Mouse (Mus musculus): ENCODE results near the gene Il10rb.
"Not testable (repeated sequence)": the region's sequence is repeated elsewhere in the genome, so short reads cannot be mapped to it uniquely, and the experiment has no call there.

Gene Il10rb

DNA sequence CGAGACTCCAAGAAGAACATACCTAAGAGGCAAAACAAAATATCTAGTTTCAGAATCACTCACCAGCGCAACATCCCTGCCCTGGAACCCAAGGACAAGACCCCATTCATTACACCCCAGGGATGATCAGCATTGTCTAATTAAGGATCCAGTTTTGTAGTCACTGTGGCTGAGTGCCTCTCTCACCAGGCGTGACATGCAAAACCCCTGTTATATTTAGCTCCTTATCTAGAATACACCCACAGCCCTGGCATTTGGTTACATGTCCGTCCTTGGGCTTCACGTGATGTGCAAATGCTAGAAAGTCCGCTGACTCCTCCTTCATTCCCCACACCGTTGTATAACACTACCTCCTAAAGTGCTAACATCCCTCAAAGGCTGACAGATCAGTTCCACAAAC is 11.0 kb downstream of the Il10rb start:
- DNase-seq: no peak

DNA sequence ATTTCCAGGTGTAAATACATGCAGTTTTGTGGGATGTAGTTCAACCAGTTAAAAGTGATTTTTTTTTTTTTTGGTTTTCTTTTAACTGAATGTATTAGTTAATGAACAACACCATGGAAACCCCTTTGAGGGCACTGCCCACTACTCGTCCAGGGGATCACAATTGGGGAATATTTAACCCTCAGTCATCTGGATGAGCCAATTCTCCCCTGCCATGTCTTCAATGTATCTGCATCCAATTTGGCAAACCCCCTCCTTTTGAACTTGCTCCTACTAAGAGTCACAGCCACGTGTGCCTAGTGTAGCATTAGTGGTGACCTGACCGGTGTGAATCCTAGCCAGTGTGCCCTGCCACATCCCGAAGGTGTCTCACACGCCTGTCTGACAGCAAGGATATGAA is 12.6 kb downstream of the Il10rb start:
- DNase-seq: peak in 1 of 2 experiments; percentile 74

DNA sequence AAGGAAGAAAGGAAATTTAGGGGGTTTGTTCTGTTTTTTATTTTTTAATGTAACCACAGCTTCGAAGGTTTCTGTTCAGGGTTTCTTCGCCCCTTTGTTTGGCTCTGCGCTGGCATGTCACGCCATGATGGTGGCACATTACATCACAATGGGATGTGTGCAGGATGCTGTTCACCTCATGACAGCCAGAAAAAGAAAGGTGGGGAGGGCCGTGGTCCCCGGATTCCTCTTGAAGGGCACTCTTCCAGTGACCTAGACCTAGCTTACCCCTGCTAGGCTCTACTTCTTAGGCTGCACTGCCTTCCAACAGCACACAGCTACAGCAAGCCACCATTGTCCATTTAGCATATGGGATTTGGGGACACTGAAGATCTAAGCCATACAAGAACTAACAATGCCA is 19.9 kb downstream of the Il10rb start:
- no peak for DNase-seq

DNA sequence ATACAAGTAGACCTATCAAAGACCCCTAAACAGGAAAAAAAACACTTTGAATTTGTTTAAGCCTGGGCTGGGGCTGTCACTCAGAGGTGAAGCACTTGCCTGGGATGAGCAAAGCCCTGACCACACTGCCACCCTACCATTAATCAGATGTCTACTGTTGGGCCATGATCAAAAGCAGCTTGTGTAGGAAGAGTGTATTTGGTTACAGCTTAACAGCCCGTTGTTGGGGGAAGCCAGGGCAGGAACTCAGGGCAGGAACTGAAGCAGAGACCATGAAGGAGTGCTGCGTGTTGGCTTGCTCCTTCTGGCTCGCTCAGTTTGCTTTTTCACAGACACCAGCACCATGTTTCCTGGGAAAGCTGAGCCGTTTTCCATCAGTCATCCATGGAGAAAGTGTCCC is 20.6 kb downstream of the Il10rb start:
- no peak for DNase-seq

DNA sequence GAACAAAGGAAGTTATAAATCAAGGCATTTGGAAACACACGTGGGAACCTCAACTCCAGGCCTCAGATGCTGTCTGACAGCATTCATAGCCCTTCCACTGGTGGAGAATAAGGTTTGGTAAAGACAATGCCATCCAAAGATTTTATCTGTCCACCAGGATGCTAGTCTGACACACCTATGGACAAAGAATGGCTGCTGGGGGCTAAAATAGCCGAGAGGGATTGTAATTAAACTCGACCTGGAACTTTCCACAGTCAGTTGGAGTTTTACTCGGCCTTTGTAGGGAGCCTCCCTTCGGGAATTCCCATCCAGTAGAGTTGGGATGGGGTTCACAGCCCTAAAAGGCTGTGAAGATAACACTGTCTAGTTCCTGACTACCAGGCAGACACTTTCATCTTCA is 21.5 kb downstream of the Il10rb start:
- peak; percentile 32 to 68 for DNase-seq

DNA sequence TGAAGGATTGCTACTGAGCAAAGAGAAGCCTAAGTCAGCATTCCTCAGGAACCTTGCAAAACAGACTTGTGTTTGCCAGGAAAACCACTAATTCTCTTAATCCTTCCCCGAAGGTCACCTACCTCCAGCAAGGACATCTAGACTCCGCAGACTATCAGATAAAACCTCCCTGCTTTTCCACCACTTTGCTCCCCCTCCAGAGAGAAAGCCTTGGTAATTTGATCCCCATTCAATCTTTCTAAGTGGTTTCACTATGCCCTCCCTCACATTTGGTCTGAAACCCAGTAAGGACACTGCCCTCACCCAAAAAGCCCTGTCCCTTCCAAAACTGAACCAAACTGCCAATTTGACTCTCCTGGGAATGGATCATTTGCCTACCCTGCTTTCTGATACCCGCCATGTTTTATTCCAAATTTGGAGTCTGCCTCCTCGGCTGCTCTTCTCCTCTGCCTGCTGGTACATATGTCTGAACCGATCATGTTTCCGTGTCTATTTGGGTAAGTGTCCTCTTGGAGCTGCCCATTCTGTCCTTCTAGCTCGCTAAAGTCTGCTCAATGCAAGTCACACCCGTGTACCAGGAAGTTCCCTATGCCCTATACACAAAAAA is 22.4 kb downstream of the Il10rb start:
- DNase-seq: no peak

DNA sequence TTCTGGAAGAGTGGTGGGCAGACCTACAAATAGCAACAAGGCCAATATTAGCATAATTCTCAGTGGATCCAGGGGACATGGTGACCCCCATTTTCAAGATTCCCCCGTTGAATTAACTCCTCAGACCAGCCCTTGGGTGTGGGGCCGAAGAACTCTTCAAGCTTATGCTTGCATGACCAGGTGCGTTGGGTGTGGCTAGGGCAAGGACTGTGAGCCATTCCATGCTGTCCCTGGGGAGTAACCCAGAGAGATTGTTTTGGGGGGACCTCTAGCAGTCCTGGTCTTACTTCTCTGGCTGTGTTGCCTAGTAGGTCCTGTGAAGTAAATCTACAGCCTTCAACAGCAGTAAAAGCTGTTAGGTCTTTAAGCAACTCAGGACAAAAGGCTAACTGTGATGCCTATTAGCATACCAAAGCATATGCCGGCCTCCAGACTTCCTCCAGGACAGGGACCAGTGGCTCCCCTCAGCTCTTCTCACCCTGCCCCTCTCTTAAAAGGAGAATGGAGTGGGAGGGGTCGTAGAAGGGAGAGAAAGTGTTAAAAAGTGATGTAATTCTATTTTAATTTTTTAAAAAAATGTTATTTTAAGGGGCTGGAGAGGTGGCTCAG is 26.9 kb downstream of the Il10rb start:
- no peak for DNase-seq

DNA sequence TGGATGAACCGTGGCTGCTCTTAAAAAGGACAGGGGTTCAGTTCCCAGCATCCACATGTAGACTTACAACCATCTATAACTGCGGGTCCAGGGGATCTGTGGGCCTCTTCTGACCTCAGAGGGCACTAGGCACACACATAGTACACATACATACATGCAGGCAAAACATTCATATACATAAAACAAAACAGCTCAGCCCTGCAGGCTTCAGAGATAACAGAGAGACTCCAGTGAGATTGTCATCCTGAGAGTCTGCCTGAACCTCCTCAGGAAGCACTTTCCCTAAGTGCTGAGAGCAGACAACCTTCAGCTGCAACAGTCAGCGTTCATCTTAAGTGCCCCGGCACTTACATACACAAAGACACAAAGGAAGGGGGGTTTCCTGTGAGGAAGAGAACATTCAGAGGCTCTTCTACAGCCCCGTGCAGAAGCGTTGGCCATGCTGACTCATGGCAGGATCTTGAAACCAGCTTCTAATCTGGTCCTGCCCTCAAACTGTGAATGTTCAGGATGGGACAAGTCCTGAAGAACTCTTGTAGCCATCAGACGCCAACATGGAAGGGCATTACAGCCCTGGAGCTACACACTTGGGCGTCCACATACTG is 27.5 kb downstream of the Il10rb start:
- no peak for DNase-seq

DNA sequence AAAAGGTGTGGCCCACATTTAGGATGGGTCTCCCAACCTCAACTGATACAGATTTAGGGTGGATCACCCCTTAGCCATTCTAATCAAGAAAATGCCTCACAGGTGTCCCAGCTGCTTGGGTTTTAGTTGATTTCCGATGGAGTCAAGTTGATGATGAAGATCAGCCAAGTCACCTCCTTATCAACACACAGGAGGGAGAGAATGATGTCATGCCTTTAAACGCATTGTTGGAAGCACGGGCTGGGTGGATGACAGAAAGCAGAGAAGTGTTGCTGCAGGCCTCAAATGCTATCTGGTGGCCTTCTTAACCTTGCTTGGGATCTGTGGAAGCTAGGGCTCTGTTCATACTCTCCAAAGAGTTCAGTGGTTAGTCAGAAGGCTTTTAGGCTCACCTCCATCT is 28.2 kb downstream of the Il10rb start:
- no peak for DNase-seq

DNA sequence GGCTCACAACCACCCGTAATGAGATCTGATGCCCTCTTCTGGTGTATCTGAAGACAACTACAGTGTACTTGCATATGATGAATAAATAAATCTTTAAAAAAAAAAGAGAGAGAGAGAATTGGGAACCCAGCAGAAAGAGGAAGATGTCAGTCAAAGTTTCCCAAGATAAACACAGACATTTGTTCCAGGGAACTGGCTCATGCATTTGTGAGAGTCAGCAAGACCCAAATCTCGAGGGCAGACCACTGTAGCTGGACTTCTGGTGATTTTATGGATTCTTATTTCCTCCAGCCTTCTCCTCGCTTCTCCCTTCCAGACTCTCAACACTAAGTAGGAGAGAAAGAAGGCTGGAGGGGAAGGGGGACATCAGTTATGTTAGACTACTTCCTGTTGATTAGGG is 32.1 kb downstream of the Il10rb start:
- no peak for DNase-seq

DNA sequence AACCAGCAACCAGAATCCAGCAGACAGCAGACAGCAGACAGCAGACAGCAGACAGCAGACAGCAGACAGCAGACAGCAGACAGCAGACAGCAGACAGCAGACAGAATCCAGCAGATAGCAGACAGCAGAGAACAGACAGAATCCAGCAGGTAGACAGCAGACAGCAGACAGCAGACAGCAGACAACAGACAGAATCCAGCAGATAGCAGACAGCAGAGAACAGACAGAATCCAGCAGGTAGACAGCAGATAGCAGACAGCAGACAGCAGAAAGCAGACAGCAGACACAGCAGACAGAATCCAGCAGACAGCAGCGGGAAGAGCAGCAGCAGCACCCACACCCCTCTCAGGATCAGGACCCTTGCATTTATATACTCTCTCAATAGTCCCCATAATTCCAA is 32.6 kb downstream of the Il10rb start:
- not testable (repeated sequence) for DNase-seq

DNA sequence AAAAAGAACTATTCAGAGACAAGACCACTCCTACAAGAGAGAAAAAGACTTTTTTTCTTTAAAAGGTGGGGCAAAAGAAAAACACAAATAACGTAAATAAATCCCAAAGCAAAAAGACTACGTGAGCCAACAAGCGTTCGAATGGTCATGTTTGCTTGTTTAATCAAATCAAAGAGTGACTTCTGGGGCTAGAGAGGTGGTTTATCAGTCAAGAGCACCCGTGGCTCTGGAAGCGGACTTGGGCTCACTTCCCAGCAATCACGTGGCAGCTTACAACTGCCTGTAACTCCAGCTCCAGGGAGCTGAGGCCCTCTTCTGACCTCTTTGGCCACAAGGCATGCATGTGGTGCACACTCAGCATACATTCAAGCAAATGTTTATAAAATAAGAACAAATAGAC is 35.4 kb downstream of the Il10rb start:
- DNase-seq: peak; percentile 89

DNA sequence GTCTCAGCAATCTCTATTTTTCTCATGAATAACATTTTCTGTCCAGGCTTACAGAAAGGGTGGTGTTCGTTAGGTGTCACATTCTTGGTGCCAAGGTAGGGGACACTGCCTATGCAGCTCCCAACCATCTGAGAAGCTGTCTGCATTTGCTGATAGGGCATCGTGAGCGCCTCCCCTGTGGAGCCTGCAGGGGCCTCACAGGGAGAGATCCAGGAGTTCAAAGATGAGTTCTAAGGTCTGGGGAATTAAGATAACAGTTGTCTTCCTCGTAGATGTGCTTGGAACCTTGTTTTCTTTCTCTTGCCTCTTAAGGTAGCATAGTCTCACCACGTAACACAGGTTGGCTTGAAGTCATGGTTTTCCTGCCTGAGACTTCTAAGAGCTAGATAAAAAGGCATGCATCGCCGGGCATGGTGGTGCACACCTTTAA is 35.9 kb downstream of the Il10rb start:
- no peak for DNase-seq

DNA sequence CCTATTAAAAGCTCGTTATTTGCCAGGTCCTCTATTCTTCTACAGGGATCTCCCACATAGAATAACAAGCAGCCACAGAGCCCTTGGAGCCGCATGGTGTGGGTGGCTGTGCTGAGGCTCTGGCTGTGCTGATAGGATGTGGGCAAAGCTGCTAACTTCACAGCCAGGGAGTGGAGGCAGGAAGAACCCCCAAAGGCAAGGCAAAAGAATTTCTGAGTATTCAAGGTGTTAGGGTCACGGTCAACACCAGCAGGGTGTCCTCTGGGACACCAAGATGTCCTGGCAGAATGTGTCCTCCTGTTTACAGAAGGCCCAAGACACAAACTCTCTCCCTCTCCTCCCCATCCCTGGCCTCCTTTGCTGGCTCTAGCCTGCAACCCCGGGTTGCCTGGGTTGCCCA is 36.5 kb downstream of the Il10rb start:
- no peak for DNase-seq

DNA sequence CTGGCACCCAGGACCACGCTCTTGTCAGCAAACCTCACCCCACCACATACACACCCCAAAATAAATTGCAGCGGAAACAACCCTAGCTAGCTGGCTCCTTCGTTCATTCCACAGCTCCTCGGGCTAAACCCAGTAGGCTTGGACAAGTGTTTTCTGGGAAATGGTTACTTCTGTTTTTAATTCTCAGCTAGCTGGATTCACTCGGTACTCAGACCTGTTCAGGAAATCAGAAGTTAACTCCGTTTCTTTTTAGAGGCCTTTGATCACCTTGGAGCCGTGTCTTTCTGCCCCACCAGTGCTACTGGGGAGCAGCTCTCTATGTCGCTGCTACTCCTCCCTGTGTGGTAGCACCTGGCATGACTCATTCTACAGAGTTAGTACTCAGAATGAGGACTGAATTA is 37.2 kb downstream of the Il10rb start:
- no peak for DNase-seq

DNA sequence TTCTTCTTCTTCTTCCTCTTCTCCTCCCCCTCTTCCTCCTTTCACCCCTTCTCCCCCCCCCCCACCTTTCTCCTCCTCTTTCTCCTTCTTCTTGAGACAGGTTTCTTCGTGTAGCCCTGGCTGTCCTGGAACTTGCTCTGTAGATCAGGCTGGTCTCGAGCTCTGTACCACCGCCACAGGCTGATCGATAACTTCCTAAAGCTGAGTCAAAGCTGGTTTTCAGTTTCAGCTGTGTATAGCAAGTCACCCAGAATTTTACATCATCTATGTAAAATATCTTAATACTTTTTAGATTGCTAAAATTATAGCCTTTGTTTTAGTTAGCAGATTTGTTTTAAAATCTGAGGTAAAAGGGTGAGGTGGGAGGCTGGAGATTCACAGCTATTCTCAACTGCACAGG is 38.9 kb downstream of the Il10rb start:
- no peak for DNase-seq

DNA sequence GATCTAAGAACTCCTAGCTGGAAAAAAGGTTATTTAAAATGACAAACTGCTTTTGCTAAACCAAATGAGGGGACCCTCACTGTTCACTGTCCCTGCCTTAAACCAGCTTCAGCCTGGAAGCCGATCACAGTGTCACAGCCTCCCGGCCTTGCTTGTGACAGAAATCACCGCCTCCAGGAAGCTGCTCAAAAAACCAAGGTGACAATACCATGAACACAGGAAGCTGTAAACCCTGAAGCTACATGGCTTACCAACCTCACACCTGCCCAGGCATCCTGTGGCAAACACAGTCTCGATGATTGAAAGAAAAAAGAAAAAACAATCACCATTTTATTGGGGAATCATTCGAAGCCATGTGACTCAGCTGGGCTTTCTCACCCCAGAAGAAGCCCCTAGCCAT is 39.6 kb downstream of the Il10rb start:
- no peak for DNase-seq

DNA sequence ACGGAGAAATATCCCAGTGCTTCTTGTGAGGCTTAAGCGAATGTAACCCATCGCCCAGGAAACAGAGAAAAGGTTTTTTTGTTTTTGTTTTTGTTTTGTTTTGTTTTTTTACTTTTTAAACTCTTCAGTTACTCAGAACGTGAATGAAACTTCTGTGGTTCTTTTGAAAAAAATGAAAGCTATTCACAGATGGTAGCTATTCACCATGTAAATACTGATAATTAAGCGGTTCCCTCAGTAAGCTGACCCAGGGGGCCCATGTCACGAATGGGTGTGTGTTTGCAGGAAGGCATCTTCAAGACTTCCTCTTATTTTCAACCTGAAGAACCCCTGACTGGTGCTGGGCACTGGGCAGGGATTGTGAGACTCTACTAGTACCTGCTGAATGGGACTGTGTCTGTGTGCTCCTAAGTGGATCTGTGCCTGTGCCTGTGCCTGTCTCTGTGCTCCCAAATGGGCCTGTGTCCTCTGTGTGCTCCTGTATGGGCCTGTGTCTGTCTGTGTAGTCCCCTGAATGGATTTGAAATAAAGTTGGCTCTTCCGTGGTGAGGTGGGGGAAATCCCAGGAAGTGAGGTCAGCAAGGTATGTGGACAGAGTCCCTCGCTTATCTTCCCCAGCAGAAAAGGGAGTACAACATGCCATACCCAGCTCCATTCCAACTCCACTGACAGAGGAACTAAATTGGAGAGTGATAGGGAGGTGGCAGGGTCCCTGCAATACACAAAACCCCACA is 41.0 kb downstream of the Il10rb start:
- no peak for DNase-seq

DNA sequence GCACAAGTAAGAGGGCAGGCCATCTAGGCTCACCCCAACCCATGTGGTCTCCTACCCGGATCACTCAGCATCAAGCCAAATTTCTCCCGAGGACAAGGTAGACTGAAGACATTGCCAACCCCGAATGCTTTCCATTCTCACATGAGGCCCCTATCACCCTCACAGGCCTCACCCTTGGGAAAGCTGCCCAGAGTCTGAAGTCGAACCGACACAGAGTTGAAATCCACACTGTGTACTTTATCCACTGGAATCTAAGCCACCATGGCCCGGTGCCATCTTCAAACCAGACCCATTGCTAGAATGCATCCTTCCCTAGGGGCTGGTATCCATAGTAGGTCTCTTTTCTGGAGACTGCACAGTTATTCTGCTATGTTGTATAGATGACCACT is 41.5 kb downstream of the Il10rb start:
- peak; percentile 76 to 86 for DNase-seq

DNA sequence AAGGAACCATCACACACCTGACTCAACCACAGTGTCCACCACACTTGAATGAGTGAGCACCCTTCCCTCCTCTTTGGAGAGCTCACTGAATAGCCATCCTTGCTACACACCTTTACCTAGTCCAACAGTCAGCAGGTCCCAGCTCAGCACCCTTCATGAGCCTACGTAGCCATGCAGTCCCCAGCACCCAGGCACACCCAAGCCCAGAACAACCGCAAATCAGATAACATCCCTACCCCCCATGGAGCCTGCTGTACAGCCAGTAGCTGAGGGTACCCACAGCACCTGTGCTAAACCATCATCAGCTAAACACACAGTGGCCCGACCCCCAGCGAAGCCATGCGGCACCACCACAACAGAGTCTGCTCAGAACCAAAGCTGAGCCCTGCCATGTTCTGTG is 42.1 kb downstream of the Il10rb start:
- no peak for DNase-seq

DNA sequence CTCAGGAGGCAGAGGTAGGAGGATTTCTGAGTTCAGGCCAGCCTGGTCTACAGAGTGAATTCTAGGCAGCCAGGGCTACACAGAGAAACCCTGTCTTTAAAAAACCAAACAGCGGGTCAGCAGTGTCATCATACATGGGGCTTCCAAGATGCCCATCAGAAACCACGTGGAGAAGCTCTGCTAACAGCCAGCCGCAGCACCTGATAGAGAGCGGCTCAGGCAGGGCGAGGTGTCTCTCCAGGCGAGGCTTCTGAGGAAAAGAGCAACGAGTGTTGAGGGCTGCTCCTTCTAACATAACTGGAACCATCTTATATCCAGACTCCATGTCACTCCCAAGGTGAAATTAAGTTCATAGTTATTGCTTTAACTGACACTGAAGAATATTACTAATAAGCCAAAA is 42.9 kb downstream of the Il10rb start:
- DNase-seq: no peak

DNA sequence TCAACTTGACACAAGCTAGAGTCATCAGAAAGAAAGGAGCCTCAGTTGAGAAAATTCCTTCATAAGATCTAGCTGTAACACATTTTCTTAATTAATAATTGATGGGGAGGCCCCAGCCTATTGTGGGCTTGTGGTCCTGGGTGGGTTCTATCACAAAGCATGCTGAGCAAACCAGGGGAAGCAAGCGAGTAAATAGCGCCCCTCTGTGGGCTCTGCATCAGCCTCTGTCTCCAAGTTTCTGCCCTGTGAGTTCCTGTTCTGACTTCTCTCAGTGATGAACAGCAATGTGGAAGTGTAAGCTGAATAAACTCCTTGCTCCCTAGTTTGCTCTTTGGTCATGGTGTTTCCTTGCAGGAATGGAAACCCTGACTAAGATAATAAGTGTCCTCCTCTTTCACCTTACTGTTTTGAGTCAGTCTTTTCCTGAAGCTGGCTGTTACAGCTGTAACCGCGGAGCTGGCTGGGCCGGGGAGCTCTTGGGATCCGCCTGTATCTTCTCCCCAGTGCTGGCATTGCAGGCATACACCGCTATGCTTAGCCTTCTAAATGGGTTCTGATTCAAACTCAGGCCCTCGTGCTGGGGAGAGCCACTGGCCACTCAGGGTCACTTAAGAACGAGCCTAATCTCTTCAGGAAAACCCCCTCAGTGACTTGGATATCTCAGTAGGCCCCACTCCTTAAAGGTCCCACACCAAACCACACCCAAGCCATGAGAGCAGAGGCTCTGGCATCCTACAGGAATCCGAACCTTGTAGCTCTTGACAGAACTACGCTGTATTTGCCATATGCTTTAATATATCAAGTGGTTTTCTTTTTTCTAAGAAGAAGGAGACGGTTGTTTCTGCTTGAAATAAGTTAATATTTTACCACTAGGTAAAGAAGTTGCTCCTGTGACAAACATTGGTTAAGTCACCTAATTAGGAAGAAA is 44.4 kb downstream of the Il10rb start:
- DNase-seq: no peak

DNA sequence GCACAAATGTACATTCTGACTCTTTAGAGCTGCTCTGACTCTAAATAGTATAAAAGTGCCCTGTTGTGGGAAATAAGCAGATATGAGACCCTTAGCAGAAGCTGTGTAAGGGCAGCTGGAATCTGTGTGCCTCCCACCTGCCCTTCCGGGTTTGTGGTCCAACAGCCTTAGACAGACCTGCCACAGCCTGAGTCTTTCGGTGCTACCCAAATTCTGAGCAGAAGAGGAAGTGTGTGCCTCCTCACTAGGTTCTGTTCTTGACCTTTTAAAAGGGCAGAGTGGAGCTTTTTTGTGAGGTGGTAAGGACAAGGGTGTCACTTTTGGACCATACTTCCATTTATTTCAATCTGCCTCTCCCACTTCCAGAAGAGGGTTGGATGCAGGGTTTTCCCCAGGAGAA is 46.0 kb downstream of the Il10rb start:
- DNase-seq: no peak

All from kidney, postnatal 36 days (tissue).